Mouse (Mus musculus): ENCODE data around the gene Dicer1.

- TF ChIP-seq POLR2A (IDR thresholded peaks at IDR 0.05; ENCODE audit: low read depth, low read length): no peak
- TF ChIP-seq CTCF (IDR thresholded peaks at IDR 0.05; ENCODE audit: extremely low read depth, insufficient read length, insufficient replicate concordance, low read depth, low read length): no peak
These were observed 86.2 kb downstream of the Dicer1 start for GRCm38 (mm10) chr12:104665521-104665920.
